Mouse (Mus musculus): ENCODE results near the gene Rpap1.

- TF ChIP-seq CTCF (IDR thresholded peaks at IDR 0.05; ENCODE audit: low read depth, low read length) (no peak), POLR2AphosphoS5 (IDR thresholded peaks at IDR 0.05; ENCODE audit: insufficient replicate concordance, low read depth, low read length) (no peak), GATA1 (IDR thresholded peaks at IDR 0.05; ENCODE audit: borderline replicate concordance, low read length) (no peak)
These were observed 21.1 kb upstream of the Rpap1 start for GRCm38 (mm10) chr2:119808438-119808837.

Data from G1E (cell line).